11 mouse cellular contexts compared by ENCODE assay signal in genomic region chr14:47432987-47433386, GRCm38 (mm10). TPM values are rescaled to one million over a fixed set of nuclear protein-coding genes. Genes with fewer than 3 reads are reported as not detected.
A peak's percentile ranks its signal among the peaks of the same experiment; 100 is the strongest.
DNase-seq lines count a peak whose midpoint lies in the region; ATAC-seq and TF ChIP-seq lines count a peak whose summit lies in the region.
"Had no signal": no experiment of that assay in that cellular context is flagged by ENCODE, and none has a peak within 500 bp of the region (broad histone marks: within the 10 kb centered on the region; RNA-seq: fewer than 3 reads in every experiment).

No protein-coding gene starts in this region.

- no peaks in the 10 kb centered on the region for H3K27me3 ChIP-seq in hindbrain, embryonic 11.5 days (ENCODE audit: control insufficient read depth, insufficient read depth, low read length)
- H3K27me3 ChIP-seq in hindbrain, embryonic 10.5 days (ENCODE audit: insufficient read depth, poor library complexity, severe bottlenecking): no peaks in the 10 kb centered on the region
- H3K27me3 ChIP-seq in thymus, adult 2 months (ENCODE audit: control insufficient read depth, insufficient read depth, low read length): no peaks in the 10 kb centered on the region
- H3K27me3 ChIP-seq in stomach, postnatal 0 days (ENCODE audit: control insufficient read depth, insufficient read depth, low read length): no peaks in the 10 kb centered on the region
- H3K27me3 ChIP-seq: forebrain, embryonic 15.5 days; midbrain, embryonic 12.5 days had no signal

- TF ChIP-seq POLR2A in thymus, adult 2 months (IDR thresholded peaks at IDR 0.05; ENCODE audit: control insufficient read depth, extremely low read depth, insufficient read depth, low read length, poor library complexity): no peak
- no peak for TF ChIP-seq POLR2A in cortical plate, adult 2 months (IDR thresholded peaks at IDR 0.05; ENCODE audit: extremely low read depth, insufficient read depth, low read length)

- H3K4me3 ChIP-seq in hindbrain, embryonic 11.5 days (ENCODE audit: low read depth, low read length): no peak overlapping the region
- no peak overlapping the region for H3K4me3 ChIP-seq in hindbrain, embryonic 10.5 days
- no peak overlapping the region for H3K4me3 ChIP-seq in thymus, adult 2 months (ENCODE audit: control insufficient read depth, insufficient read depth, low read length)
- no peak overlapping the region for H3K4me3 ChIP-seq in cortical plate, adult 2 months (ENCODE audit: insufficient read depth, low read length)
- no peak overlapping the region for H3K4me3 ChIP-seq in stomach, postnatal 0 days (ENCODE audit: low read depth, low read length)
- H3K4me3 ChIP-seq: forebrain, embryonic 15.5 days; midbrain, embryonic 12.5 days had no signal

- H3K4me1 ChIP-seq in hindbrain, embryonic 11.5 days (replicated peaks; ENCODE audit: control insufficient read depth, insufficient read depth, low read length): no peaks in the 10 kb centered on the region
- no peaks in the 10 kb centered on the region for H3K4me1 ChIP-seq in hindbrain, embryonic 10.5 days (replicated peaks)
- no peaks in the 10 kb centered on the region for H3K4me1 ChIP-seq in thymus, adult 2 months (replicated peaks; ENCODE audit: control insufficient read depth, insufficient read depth, low read length)
- no peaks in the 10 kb centered on the region for H3K4me1 ChIP-seq in cortical plate, adult 2 months (ENCODE audit: control insufficient read depth, insufficient read depth, low read length)
- H3K4me1 ChIP-seq in stomach, postnatal 0 days (replicated peaks; ENCODE audit: control insufficient read depth, insufficient read depth): no peaks in the 10 kb centered on the region
- H3K4me1 ChIP-seq: forebrain, embryonic 15.5 days; midbrain, embryonic 12.5 days had no signal

- no peak overlapping the region for H3K4me2 ChIP-seq in hindbrain, embryonic 11.5 days (replicated peaks; ENCODE audit: low read depth, low read length)
- H3K4me2 ChIP-seq in stomach, postnatal 0 days (replicated peaks; ENCODE audit: low read depth): no peak overlapping the region
- H3K4me2 ChIP-seq: forebrain, embryonic 15.5 days; midbrain, embryonic 12.5 days had no signal

- no peaks in the 10 kb centered on the region for H3K9me3 ChIP-seq in hindbrain, embryonic 11.5 days (ENCODE audit: control insufficient read depth, low read length)
- H3K9me3 ChIP-seq in hindbrain, embryonic 10.5 days: no peaks in the 10 kb centered on the region
- no peaks in the 10 kb centered on the region for H3K9me3 ChIP-seq in stomach, postnatal 0 days (ENCODE audit: control insufficient read depth, low read length)
- H3K9me3 ChIP-seq: forebrain, embryonic 15.5 days; midbrain, embryonic 12.5 days had no signal

- TF ChIP-seq CTCF in thymus, adult 2 months (IDR thresholded peaks at IDR 0.05; ENCODE audit: borderline replicate concordance, control insufficient read depth, extremely low read depth, insufficient read depth, low read length, poor library complexity): no peak
- TF ChIP-seq CTCF in cortical plate, adult 2 months (IDR thresholded peaks at IDR 0.05; ENCODE audit: extremely low read depth, insufficient read depth, low read length): peak; percentile 22
- TF ChIP-seq CTCF in stomach, postnatal 0 days (IDR thresholded peaks at IDR 0.05; ENCODE audit: low read depth): peak; percentile 50

- ATAC-seq in hindbrain, embryonic 11.5 days (ENCODE audit: low FRiP score): no peak
- ATAC-seq in stomach, postnatal 0 days (ENCODE audit: low FRiP score, low TSS enrichment): no peak
- ATAC-seq: forebrain, embryonic 15.5 days had no signal

- TF ChIP-seq EP300 in stomach, postnatal 0 days (optimal IDR thresholded peaks at IDR 0.05): no peak

- no peaks in the 10 kb centered on the region for H3K36me3 ChIP-seq in hindbrain, embryonic 11.5 days (ENCODE audit: control insufficient read depth, insufficient read depth, low read length)
- H3K36me3 ChIP-seq in hindbrain, embryonic 10.5 days: no peaks in the 10 kb centered on the region
- H3K36me3 ChIP-seq in thymus, adult 2 months (ENCODE audit: control insufficient read depth, insufficient read depth, low read length): no peaks in the 10 kb centered on the region
- no peaks in the 10 kb centered on the region for H3K36me3 ChIP-seq in stomach, postnatal 0 days (ENCODE audit: control insufficient read depth, insufficient read depth, low read length)
- H3K36me3 ChIP-seq: forebrain, embryonic 15.5 days; midbrain, embryonic 12.5 days had no signal

- no peak overlapping the region for H3K27ac ChIP-seq in hindbrain, embryonic 11.5 days (ENCODE audit: low read depth, low read length)
- H3K27ac ChIP-seq in hindbrain, embryonic 10.5 days: no peak overlapping the region
- no peak overlapping the region for H3K27ac ChIP-seq in thymus, adult 2 months (ENCODE audit: control insufficient read depth, insufficient read depth, low read length)
- H3K27ac ChIP-seq in cortical plate, adult 2 months (ENCODE audit: insufficient read depth, low read length): no peak overlapping the region
- H3K27ac ChIP-seq in stomach, postnatal 0 days (replicated peaks): no peak overlapping the region
- H3K27ac ChIP-seq: forebrain, embryonic 15.5 days; midbrain, embryonic 12.5 days had no signal

- peak; percentile 21 for DNase-seq in hindbrain, embryonic 11.5 days (ENCODE audit: low spot score)
- DNase-seq in hindbrain, embryonic 10.5 days (ENCODE audit: low spot score): no peak
- peak; percentile 28 for DNase-seq in thymus, adult 2 months
- no peak for DNase-seq in thymus, postnatal 25 days
- no peak for DNase-seq in stomach, postnatal 0 days (ENCODE audit: low spot score)
- no peak for DNase-seq in layer of hippocampus, adult 11-12 months (ENCODE audit: low spot score)
- no peak for DNase-seq in layer of hippocampus, postnatal 14 days (ENCODE audit: low spot score in 2 of 2)
- DNase-seq: cerebellum, adult 11 months had no signal

- H3K9ac ChIP-seq in hindbrain, embryonic 11.5 days (ENCODE audit: low read depth, low read length): no peak overlapping the region
- H3K9ac ChIP-seq in stomach, postnatal 0 days (ENCODE audit: low read length): no peak overlapping the region
- H3K9ac ChIP-seq: forebrain, embryonic 15.5 days; midbrain, embryonic 12.5 days had no signal

RNA-seq across cellular contexts. Expression of gene Dlgap5, which starts 14.8 kb away (rescaled TPM):
- 59.9 and 63.2 TPM in 2 replicates for polyA plus RNA-seq in hindbrain, embryonic 11.5 days (2014; fragmentation: Nextera tagmentation; extraction: Ambion mirVana)
- 56.6 and 76.9 TPM in 2 replicates for polyA plus RNA-seq in hindbrain, embryonic 10.5 days (2016; fragmentation: Nextera tagmentation; extraction: Ambion mirVana)
- 15.5 and 21.6 TPM in 2 replicates for polyA plus RNA-seq in thymus, adult 2 months (2012; rRNA removed)
- 0.21 and 0.30 TPM in 2 replicates for polyA plus RNA-seq in cortical plate, adult 2 months (2012; rRNA removed)
- polyA plus RNA-seq in stomach, postnatal 0 days (2015; fragmentation: Nextera tagmentation; extraction: Ambion mirVana): 5.9 and 7.4 TPM in 2 replicates
- total RNA-seq in layer of hippocampus, postnatal 14 days (2021): 1 to 10 TPM; 1.6 to 1.7 TPM

RNA-seq across cellular contexts. Expression of gene Fbxo34, which starts 17.2 kb away (rescaled TPM):
- 20.1 and 22.9 TPM in 2 replicates for polyA plus RNA-seq in hindbrain, embryonic 11.5 days (2014; fragmentation: Nextera tagmentation; extraction: Ambion mirVana)
- polyA plus RNA-seq in hindbrain, embryonic 10.5 days (2016; fragmentation: Nextera tagmentation; extraction: Ambion mirVana): 19.8 and 24.6 TPM in 2 replicates
- 17.6 and 18.1 TPM in 2 replicates for polyA plus RNA-seq in thymus, adult 2 months (2012; rRNA removed)
- 61.0 and 63.0 TPM in 2 replicates for polyA plus RNA-seq in cortical plate, adult 2 months (2012; rRNA removed)
- polyA plus RNA-seq in stomach, postnatal 0 days (2015; fragmentation: Nextera tagmentation; extraction: Ambion mirVana): 17.8 and 18.1 TPM in 2 replicates
- 10 to 100 TPM; 72.5 to 87.0 TPM for total RNA-seq in layer of hippocampus, postnatal 14 days (2021)

Comparison
In these comparisons a context has a peak if more than half of its experiments do, and no peak if none do; other contexts are left out.
1. DNase-seq: peak in hindbrain, embryonic 11.5 days (single experiment) and thymus, adult 2 months (single experiment); none in hindbrain, embryonic 10.5 days (single experiment), thymus, postnatal 25 days (single experiment), stomach, postnatal 0 days (single experiment), layer of hippocampus, adult 11-12 months (single experiment) and layer of hippocampus, postnatal 14 days (0 of 2).